Mouse (Mus musculus) CH12.LX (cell line): ENCODE data around the gene Vwf. TPM values are rescaled to one million over a fixed set of nuclear protein-coding genes. Genes with fewer than 3 reads are reported as not detected.

Experiments used
- DNase-seq: peaks from one replicate; pipeline ENCODE4 v3.0.0-alpha.2; 2013; ENCODE audit errors: extremely low read depth
- H3K27ac ChIP-seq: 2 replicates; pipeline ENCODE4 v1.5.1; 2012; ENCODE audit warnings: low read depth, mild to moderate bottlenecking, control low read depth, moderate library complexity; ENCODE audit not compliant: insufficient read depth
- H3K27me3 ChIP-seq: replicated peaks from 2 replicates; pipeline ENCODE3; 2012; ENCODE audit warnings: inconsistent platforms
- H3K36me3 ChIP-seq, 2 experiments: replicated peaks in 1 of 2; 2 replicates each; pipeline versions ENCODE3 to v1.6.1; 2012; ENCODE audit warnings: inconsistent platforms in 1 of 2, low read length in 1 of 2, mild to moderate bottlenecking in 1 of 2, mixed read lengths in 1 of 2, moderate library complexity in 1 of 2; ENCODE audit not compliant: control insufficient read depth in 1 of 2, insufficient read depth in 1 of 2
- H3K4me1 ChIP-seq, 2 experiments: 2 replicates each; pipeline ENCODE4 v1.6.1; 2012; ENCODE audit warnings: inconsistent platforms in 1 of 2, moderate library complexity in 1 of 2; ENCODE audit not compliant: insufficient read depth in 2 of 2, control insufficient read depth in 1 of 2
- H3K4me2 ChIP-seq: 2 replicates; pipeline ENCODE4 v1.6.1; 2012; ENCODE audit warnings: low read depth, mild to moderate bottlenecking, control low read depth; ENCODE audit not compliant: poor library complexity, insufficient read depth, severe bottlenecking
- H3K4me3 ChIP-seq, 3 experiments: fragments of 150-350 bp in 1 of 3; sonication (generic) in 1 of 3; replicated peaks in 1 of 3; 2 replicates each; pipeline versions ENCODE3 to v1.5.1; 2011 to 2012; ENCODE audit warnings: low read depth in 2 of 3, low read length in 2 of 3, mild to moderate bottlenecking in 2 of 3, moderate library complexity in 2 of 3, control low read depth in 1 of 3, improper control_type of control experiment in 1 of 3, inconsistent platforms in 1 of 3, mixed read lengths in 1 of 3; ENCODE audit not compliant: poor library complexity in 1 of 3
- H3K79me2 ChIP-seq: replicated peaks from 2 replicates; pipeline ENCODE4 v1.6.1; 2012; ENCODE audit warnings: mild to moderate bottlenecking, moderate library complexity; ENCODE audit not compliant: control insufficient read depth, poor library complexity, insufficient read depth, severe bottlenecking; ENCODE audit errors: extremely low read depth
- H3K9ac ChIP-seq: 2 replicates; pipeline ENCODE4 v1.6.1; 2012; ENCODE audit warnings: low read depth, mild to moderate bottlenecking, control low read depth, moderate library complexity; ENCODE audit not compliant: insufficient read depth
- H3K9me3 ChIP-seq: replicated peaks from 2 replicates; pipeline ENCODE3; 2012; ENCODE audit warnings: low read length, inconsistent platforms, mixed read lengths
- BHLHE40 ChIP-seq: IDR thresholded peaks from 2 replicates; pipeline ENCODE4 v1.6.1; 2011; ENCODE audit warnings: mild to moderate bottlenecking, low read depth, low read length, improper control_type of control experiment
- CHD1 ChIP-seq: IDR thresholded peaks from 2 replicates; pipeline ENCODE4 v1.6.1; 2012; ENCODE audit warnings: low read depth, low read length, improper control_type of control experiment, inconsistent platforms
- E2F4 ChIP-seq: IDR thresholded peaks from 2 replicates; pipeline ENCODE4 v1.6.1; 2011; ENCODE audit warnings: low read depth, low read length, improper control_type of control experiment; ENCODE audit not compliant: insufficient replicate concordance
- ETS1 ChIP-seq: conservative IDR thresholded peaks from 2 replicates; pipeline ENCODE4 v1.6.1; 2012; ENCODE audit warnings: low read depth, mild to moderate bottlenecking, inconsistent platforms, low read length, improper control_type of control experiment, moderate library complexity
- HCFC1 ChIP-seq: IDR thresholded peaks from 2 replicates; pipeline ENCODE4 v1.6.1; 2012; ENCODE audit warnings: low read depth, mild to moderate bottlenecking, inconsistent platforms, low read length, improper control_type of control experiment
- IRF4 ChIP-seq: IDR thresholded peaks from 2 replicates; pipeline ENCODE4 v1.6.1; 2014; ENCODE audit warnings: low read depth, mild to moderate bottlenecking, inconsistent platforms, low read length, improper control_type of control experiment
- JUND ChIP-seq: conservative IDR thresholded peaks from 2 replicates; pipeline ENCODE4 v1.6.1; 2011; ENCODE audit warnings: low read depth, low read length, improper control_type of control experiment
- KAT2A ChIP-seq: IDR thresholded peaks from 2 replicates; pipeline ENCODE4 v1.6.1; 2012; ENCODE audit warnings: low read length, improper control_type of control experiment, inconsistent platforms; ENCODE audit not compliant: insufficient replicate concordance
- MAFK ChIP-seq: IDR thresholded peaks from 2 replicates; pipeline ENCODE4 v1.6.1; 2011; ENCODE audit warnings: low read length, improper control_type of control experiment; ENCODE audit not compliant: insufficient replicate concordance
- MYC ChIP-seq: IDR thresholded peaks from 2 replicates; pipeline ENCODE4 v1.6.1; 2011; ENCODE audit warnings: low read depth, mild to moderate bottlenecking, improper control_type of control experiment, low read length
- NELFE ChIP-seq: IDR thresholded peaks from 2 replicates; pipeline ENCODE4 v1.6.1; 2011; ENCODE audit warnings: low read depth, low read length, improper control_type of control experiment
- POLR2A ChIP-seq: IDR thresholded peaks from 2 replicates; pipeline ENCODE4 v1.6.1; 2011; ENCODE audit warnings: low read depth, mild to moderate bottlenecking, improper control_type of control experiment, low read length
- RCOR1 ChIP-seq: conservative IDR thresholded peaks from 2 replicates; pipeline ENCODE4 v1.6.1; 2012; ENCODE audit warnings: low read depth, mild to moderate bottlenecking, inconsistent platforms, low read length, improper control_type of control experiment
- SIN3A ChIP-seq: IDR thresholded peaks from 2 replicates; pipeline ENCODE4 v1.6.1; 2012; ENCODE audit warnings: low read length, improper control_type of control experiment, inconsistent platforms
- UBTF ChIP-seq: IDR thresholded peaks from 2 replicates; pipeline ENCODE4 v1.6.1; 2012; ENCODE audit warnings: low read depth, mild to moderate bottlenecking, inconsistent platforms, low read length, improper control_type of control experiment, moderate library complexity
- USF1 ChIP-seq: IDR thresholded peaks from 2 replicates; pipeline ENCODE4 v1.6.1; 2014; ENCODE audit warnings: low read depth, mild to moderate bottlenecking, inconsistent platforms, low read length, improper control_type of control experiment
- USF2 ChIP-seq: conservative IDR thresholded peaks from 2 replicates; pipeline ENCODE4 v1.6.1; 2011; ENCODE audit warnings: low read depth, low read length, improper control_type of control experiment
- ZC3H11A ChIP-seq: IDR thresholded peaks from 2 replicates; pipeline ENCODE4 v1.6.1; 2012; ENCODE audit warnings: low read depth, mild to moderate bottlenecking, inconsistent platforms, low read length, improper control_type of control experiment
- ZKSCAN1 ChIP-seq: IDR thresholded peaks from 2 replicates; pipeline ENCODE4 v1.6.1; 2012; ENCODE audit warnings: low read depth, inconsistent platforms, low read length, improper control_type of control experiment, borderline replicate concordance
- ZMIZ1 ChIP-seq: IDR thresholded peaks from 2 replicates; pipeline ENCODE4 v1.6.1; 2012; ENCODE audit warnings: low read depth, mild to moderate bottlenecking, inconsistent platforms, low read length, improper control_type of control experiment
- dilution Hi-C: fragments of 300-500 bp; cut with MboI; formaldehyde crosslinking; loops from 2 replicates; pipeline ENCODE4 v1.14.3; 2020; ENCODE audit warnings: low sequenced_read_pairs; ENCODE audit not compliant: extremely low pct_unique_long_range_greater_than_20kb, extremely low pct_ligation_motif_present
- in situ Hi-C: fragments of 300-500 bp; cut with MboI; formaldehyde crosslinking; loops from 3 replicates; pipeline ENCODE4 v1.14.3; 2019; ENCODE audit warnings: low sequenced_read_pairs, low pct_ligation_motif_present, low pct_unique_long_range_greater_than_20kb, mixed read lengths
- polyA plus RNA-seq: library from polyadenylated mRNA; unstranded; fragments of >175 nt; gene quantifications from 2 replicates; pipeline ENCODE4 v1.2.1, GENCODE M21; 2012; ENCODE audit warnings: low read depth; ENCODE audit not compliant: insufficient read length
- total RNA-seq, 2 experiments: library from RNA; depleted of rRNA; stranded (reverse); fragments of 300-350 nt in 1 of 2; fragments of >200 nt in 1 of 2; gene quantifications; 2 replicates each; pipeline ENCODE4 v1.2.3; 2012 to 2014

The Vwf gene
- total and polyA plus RNA-seq, 3 experiments: not detected

DNA sequence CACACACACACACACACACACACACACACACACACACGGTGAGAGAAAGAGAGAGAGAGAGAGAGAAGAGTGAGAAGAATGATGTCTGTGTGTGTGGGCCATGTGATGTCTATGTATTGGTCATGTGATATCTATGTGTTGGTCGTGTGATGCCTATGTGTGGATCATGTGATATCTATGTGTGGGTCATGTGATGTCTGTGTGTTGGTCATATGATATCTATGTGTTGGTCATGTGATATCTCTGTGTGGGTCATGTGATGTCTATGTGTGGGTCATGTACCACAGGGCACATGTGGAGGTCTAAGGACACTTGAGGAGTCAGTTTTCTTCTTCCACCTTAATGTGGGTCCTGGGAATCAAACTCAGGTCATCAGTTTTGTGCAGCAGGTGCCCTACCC, 33.3 kb downstream of the Vwf start:
- no peak overlapping the region for H3K27ac ChIP-seq
- H3K79me2 ChIP-seq: no peaks in the 10 kb centered on the region
- dilution Hi-C loops: no loop called here
- DNase-seq: no peak
- no peak overlapping the region for H3K4me2 ChIP-seq
- peaks cover 3 to 4% of the 10 kb centered on the region in 2 experiments; a peak in 2 of 4 replicates for H3K4me1 ChIP-seq
- no peaks in the 10 kb centered on the region for H3K9me3 ChIP-seq
- in situ Hi-C loops: no loop called here
- no peak for TF ChIP-seq ZMIZ1
- TF ChIP-seq USF1: 0 out of 2 replicates have a peak, but pooled peaks have one; percentile 9
- TF ChIP-seq IRF4: no peak
- no peak for TF ChIP-seq RCOR1
- no peak for TF ChIP-seq MAFK
- TF ChIP-seq USF2: peak; percentile 54; the same call in 1 of the 2 replicates
- H3K9ac ChIP-seq: no peak overlapping the region
- no peak overlapping the region for H3K4me3 ChIP-seq
- H3K36me3 ChIP-seq: no peaks in the 10 kb centered on the region
- H3K27me3 ChIP-seq: peaks cover 72% of the 10 kb centered on the region

- no peak overlapping the region for H3K9ac ChIP-seq
Measured at GRCm38 (mm10) chr6:125583666-125584065, 37.1 kb downstream of the Vwf start.

DNA sequence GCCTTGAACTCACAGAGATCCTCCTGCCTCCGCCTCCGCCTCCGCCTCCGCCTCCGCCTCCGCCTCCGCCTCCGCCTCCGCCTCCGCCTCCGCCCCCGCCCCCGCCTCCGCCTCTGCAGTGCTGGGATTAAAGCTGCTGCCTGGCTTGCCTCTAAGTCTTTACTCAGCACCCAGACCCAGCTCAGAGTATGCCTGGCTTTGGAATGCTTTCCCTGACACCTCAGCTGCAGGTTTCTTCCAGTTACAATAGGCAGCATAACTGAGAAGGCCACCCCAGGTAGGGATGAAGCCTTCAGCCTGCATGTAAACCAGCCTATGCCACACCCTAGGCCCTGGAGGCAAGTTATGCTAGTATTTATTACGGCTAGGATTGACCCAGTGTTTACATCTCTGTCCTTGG, 37.7 kb downstream of the Vwf start:
- DNase-seq: no peak
- in situ Hi-C loops (no loop called here), dilution Hi-C loops (no loop called here)
- Histone ChIP-seq H3K27me3 (peaks cover 74% of the 10 kb centered on the region), H3K9ac (no peak overlapping the region), H3K4me1 (peaks cover 3 to 4% of the 10 kb centered on the region in 2 experiments; a peak in 2 of 4 replicates), H3K27ac (no peak overlapping the region), H3K4me3 (no peak overlapping the region), H3K79me2 (no peaks in the 10 kb centered on the region), H3K4me2 (no peak overlapping the region), H3K36me3 (no peaks in the 10 kb centered on the region), H3K9me3 (no peaks in the 10 kb centered on the region)
- TF ChIP-seq KAT2A (no peak), ZKSCAN1 (no peak), ZMIZ1 (no peak), MYC (no peak), USF1 (no peak), IRF4 (no peak), SIN3A (no peak), JUND (no peak), NELFE (no peak)

More at GRCm38 (mm10) chr6:125583666-125584065, 37.1 kb downstream of the Vwf start:
- H3K9me3 ChIP-seq: no peaks in the 10 kb centered on the region
- TF ChIP-seq CHD1 (no peak), POLR2A (no peak), USF1 (no peak), MAFK (no peak), HCFC1 (no peak), USF2 (no peak), SIN3A (no peak), BHLHE40 (no peak), ZC3H11A (no peak), MYC (no peak), UBTF (no peak), E2F4 (no peak), ETS1 (no peak), JUND (no peak), ZMIZ1 (no peak)
- no peak overlapping the region for H3K4me3 ChIP-seq
- H3K4me2 ChIP-seq: no peak overlapping the region
- no peak overlapping the region for H3K27ac ChIP-seq
- H3K27me3 ChIP-seq: peaks cover 71% of the 10 kb centered on the region
- in situ Hi-C loops: no loop called here
- DNase-seq: no peak
- no peaks in the 10 kb centered on the region for H3K79me2 ChIP-seq
- peaks cover 3 to 4% of the 10 kb centered on the region in 2 experiments; a peak in 2 of 4 replicates for H3K4me1 ChIP-seq
- dilution Hi-C loops: no loop called here
- no peaks in the 10 kb centered on the region for H3K36me3 ChIP-seq
